Mouse (Mus musculus): Measurements from ENCODE around the gene Tpr. TPM values are rescaled to one million over a fixed set of nuclear protein-coding genes. Genes with fewer than 3 reads are reported as not detected.

Tpr gene
- total RNA-seq (2021), result 100 to 1,000 TPM; 102 to 106 TPM
- long read RNA-seq, experiment 1, full-length matches to known transcripts, result 22 of 63 reads
- long read RNA-seq, experiment 1, partial matches to known transcripts, result 38 of 63 reads
- long read RNA-seq, experiment 1, other reads (novel, unspliced or antisense), result 3 of 63 reads
- long read RNA-seq, experiment 2, full-length matches to known transcripts, result 36 of 101 reads
- long read RNA-seq, experiment 2, partial matches to known transcripts, result 56 of 101 reads
- long read RNA-seq, experiment 2, other reads (novel, unspliced or antisense), result 9 of 101 reads

DNA sequence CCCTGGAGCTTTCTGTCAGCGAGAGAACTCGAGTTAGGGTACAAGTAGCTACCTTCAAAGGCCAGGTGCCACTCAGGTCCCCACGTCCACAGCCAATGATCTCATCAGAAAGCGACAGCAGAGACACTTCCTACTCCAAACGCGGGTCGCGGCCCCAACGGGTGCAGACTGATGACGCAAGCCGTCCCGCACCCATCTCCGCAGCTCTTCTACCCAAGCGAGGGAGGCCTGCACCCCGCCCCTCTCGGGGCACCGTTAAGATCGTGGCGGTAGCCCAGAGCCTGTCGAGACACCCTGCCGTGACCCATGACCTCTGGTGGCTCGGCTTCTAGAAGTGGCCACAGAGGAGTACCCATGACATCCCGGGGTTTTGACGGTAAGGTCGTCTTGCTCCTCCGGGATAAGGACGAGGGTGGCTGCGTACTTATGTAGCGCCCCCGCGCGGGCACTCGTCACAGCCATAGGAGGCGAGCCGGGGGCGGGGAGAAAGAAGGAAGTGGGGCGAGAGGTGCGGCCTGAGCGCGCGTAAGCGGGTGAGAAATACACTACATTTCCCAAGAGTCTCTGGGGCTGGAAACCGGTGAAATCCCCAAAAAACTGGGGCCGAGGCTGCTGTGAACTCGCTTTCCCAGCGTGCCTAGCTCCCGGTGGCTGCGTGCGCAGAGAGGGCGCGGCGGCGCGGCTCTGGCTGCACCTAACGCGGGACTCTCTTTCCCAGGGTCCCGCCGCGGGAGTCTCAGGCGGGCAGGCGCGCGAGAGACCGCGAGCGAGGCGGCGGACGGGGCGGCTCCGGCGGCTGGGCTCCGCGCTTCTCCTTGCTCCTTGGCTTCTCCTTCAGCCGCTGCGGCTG lies at the start of gene Tpr, which contains the start of gene Odr4:
TSS of gene Tpr (plus strand) at position 201 of the 850 bp plus-strand sequence.
TSS of gene Odr4 (minus strand) at position 443 of the 850 bp plus-strand sequence.
- intact Hi-C loops (cut with DNase I), result no loop called here
- Histone ChIP-seq H3K27ac (peak within 1 kb of the TSS; percentile 99), H3K4me3 (peak within 1 kb of the TSS; percentile 96)
- peak; percentile 99 for DNase-seq
- peak; percentile 86 for TF ChIP-seq CTCF (IDR thresholded peaks at IDR 0.05)

DNA sequence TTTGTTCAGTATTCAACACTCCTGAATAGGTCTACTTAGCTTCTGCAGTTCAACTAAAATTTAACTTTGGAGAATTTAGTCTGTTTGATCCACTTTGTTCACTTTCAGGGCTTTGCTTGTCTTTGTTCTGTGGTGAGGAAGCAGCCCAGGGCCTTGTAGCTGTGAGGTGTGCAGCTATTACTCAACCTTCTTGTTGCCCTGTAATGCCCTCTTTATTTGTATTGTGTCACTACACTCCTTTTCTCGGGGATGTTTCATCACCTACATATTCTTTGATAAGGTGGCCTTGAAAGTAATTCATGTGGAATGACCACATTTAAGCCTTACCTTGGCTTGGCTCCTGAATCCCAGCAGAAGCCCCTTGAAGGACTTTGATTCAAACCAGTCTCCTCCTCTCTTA lies 31.8 kb upstream of the Tpr start:
- H3K4me3 ChIP-seq, result no peak overlapping the region
- TF ChIP-seq CTCF (IDR thresholded peaks at IDR 0.05), result no peak
- DNase-seq, result no peak
- no peak overlapping the region for H3K27ac ChIP-seq
- intact Hi-C loops (cut with DNase I), result no loop called here

DNA sequence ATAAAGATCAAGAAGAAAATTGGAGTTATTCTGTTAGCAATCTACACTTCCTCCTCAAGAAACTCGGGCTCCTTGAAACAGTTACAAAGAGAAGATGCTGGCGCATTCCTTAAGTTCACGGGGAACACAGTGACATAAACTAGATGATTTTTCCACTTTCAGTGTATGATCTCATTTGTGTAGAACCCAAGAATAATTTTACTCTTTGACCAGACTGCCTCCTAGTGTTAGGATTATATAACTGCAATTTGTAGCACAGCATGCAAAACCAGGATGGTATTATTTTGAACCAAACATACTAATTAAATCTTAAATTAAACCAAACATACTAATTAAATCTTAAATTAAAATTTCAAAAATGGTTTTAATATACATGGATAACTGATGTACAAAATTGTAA lies 19.7 kb upstream of the Tpr start:
- Histone ChIP-seq H3K4me3 (no peak overlapping the region), H3K27ac (no peak overlapping the region)
- intact Hi-C loops (cut with DNase I), result no loop called here
- no peak for DNase-seq
- TF ChIP-seq CTCF (IDR thresholded peaks at IDR 0.05), result peak; percentile 58

DNA sequence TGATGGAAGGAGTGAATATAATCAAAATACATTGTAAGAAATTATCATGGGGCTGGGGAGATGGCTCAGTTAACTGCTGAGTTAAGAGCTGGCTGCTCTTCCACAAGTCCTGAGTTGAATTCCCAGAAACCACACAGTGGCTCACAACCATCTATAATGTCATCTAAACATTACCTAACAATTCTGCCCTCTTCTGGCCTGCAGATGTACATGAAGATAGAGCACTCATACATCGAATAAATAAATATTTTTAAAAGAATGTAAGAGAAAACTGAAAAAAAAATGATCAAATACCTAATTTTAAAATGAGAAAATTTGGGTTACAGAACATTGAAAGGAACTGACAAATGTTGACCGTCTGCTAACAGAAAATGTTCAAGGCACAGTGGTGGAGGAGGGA lies 18.4 kb upstream of the Tpr start:
- Histone ChIP-seq H3K4me3 (no peak overlapping the region), H3K27ac (no peak overlapping the region)
- no peak for DNase-seq
- intact Hi-C loops (cut with DNase I), result no loop called here
- TF ChIP-seq CTCF (IDR thresholded peaks at IDR 0.05), result no peak

DNA sequence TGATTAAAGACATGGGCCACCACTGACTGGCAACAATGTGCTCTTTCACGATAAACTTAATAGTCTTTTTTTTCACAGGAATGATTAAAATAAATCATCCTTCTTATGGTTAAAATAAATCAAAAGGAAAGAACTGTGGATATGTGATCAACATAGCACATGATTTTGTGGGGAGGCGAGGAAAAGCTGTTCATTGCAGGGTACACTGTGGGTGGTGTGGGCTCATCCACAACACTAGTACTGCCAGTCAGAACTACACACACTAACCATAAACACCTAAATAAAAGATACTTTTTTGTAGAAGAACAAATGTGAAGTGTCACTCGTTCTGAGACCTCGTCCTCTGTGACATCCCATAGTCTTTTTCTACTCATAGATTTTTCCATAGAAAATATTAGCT lies 8.5 kb upstream of the Tpr start:
- H3K4me3 ChIP-seq, result no peak overlapping the region
- intact Hi-C loops (cut with DNase I), result no loop called here
- H3K27ac ChIP-seq, result no peak overlapping the region
- TF ChIP-seq CTCF (IDR thresholded peaks at IDR 0.05), result no peak
- no peak for DNase-seq

DNA sequence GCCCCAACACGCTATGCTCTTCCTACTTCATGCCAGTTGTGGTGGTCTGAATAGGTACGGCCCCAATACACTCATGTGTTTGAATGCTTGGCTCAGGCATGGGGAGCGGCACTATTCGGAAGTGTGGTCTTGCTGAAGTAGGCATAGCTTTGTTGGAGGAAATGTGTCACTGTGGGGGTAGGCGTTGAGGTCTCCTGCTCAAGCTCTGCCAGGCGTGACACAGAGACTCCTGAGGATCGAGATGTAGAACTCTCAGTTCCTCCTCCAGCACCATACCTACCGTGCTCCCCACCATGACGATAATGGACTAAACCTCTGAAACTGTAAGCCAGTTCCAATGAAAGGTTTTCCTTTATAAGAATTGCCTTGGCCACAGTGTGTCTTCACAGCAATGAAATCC lies 5.1 kb upstream of the Tpr start:
- intact Hi-C loops (cut with DNase I), result loop anchor here (5.0 kb wide), 1 partner anchor 35 kb away; no protein-coding TSS in a partner anchor
- TF ChIP-seq CTCF (IDR thresholded peaks at IDR 0.05), result no peak
- H3K27ac ChIP-seq, result no peak overlapping the region
- H3K4me3 ChIP-seq, result no peak overlapping the region
- DNase-seq, result no peak

DNA sequence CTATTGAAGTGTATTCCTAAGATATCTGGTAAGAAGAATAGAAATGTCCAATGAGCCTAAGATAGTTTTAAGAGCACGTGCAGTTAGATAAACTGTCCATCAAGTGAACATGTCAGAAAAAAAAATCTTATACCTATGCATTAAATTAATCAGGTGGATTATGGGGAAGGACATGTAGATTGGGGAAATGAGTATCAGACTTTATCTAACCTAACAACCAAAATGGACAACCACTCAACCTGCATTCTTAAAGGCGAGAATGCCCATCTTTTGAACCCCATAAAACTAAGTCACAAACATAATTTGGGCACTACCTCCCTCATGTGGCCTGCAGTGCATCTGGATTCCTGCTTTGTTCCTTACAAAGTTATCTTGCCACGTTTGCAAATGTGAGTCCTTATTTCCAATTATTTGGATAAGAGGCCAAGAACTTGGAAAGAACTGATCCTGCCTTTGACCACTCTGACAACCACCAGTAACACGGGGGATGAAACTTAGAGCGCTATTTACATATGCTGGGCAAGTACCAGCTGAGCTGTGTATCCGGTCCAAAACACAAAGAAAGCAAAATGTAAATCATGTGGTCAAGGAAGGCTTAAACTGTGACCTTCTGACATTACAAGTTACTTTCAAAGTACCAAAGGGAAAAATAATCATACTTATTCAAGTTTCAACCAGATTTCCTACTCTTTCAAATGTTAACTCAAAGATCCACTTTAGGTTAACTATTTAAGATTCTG lies 3.1 kb upstream of the Tpr start:
- intact Hi-C loops (cut with DNase I), result loop anchor here (5.0 kb wide), 1 partner anchor 33 kb away; no protein-coding TSS in a partner anchor
- no peak for TF ChIP-seq CTCF (IDR thresholded peaks at IDR 0.05)
- Histone ChIP-seq H3K27ac (no peak overlapping the region), H3K4me3 (no peak overlapping the region)
- DNase-seq, result no peak

DNA sequence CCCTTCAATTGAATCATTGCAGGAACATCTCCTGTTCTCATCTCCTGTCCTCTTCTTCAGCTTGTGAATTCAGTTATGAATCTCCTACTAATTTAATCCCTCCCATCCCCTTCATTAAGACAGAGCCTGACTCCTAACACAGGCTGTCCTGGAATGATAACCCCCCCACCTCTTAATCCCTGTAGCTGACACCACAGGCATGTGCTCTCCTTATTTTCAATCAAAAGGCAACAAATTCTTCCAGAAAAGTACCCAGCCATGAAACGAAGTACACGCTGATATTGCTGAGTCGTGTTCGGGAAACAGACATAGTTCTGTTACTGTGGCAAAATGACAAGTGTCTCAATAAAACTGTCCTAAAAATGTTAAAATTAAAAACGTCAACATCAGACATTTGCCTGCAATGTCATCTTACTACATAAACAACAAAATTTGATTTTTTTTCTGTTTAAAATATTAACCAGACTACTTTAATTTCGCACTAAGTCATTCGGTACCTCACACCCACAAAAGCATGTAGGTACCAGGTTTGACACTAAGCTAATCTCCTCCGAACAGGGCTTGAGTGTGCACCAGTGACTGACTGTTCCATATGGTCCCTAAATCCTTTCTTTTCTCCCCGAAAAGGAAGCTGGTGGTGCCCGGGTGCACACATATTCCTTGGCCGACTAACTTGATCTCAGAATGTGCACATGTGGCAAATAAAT lies 554 bp upstream of the Tpr start:
- H3K27ac ChIP-seq, result peak overlapping the region; percentile 99
- no peak for TF ChIP-seq CTCF (IDR thresholded peaks at IDR 0.05)
- DNase-seq, result no peak
- intact Hi-C loops (cut with DNase I), result no loop called here
- H3K4me3 ChIP-seq, result peak overlapping the region; percentile 96

DNA sequence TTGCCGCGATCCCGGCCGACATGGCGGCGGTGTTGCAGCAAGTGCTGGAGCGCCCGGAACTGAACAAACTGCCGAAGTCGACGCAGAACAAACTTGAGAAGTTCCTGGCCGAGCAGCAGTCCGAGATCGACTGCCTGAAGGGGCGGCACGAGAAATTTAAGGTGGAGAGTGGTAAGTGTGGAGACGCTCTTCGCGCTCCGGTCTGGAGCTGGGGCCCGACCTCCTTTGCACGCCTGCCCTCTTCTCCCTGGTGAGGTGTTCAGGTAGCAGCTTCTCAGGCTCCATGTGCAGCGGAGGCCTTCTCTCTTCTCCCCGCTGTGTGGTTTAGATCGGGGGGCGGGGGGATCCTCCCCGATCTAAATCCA lies 832 bp downstream of the Tpr start:
- intact Hi-C loops (cut with DNase I), result no loop called here
- Histone ChIP-seq H3K27ac (peak overlapping the region; percentile 99), H3K4me3 (peak overlapping the region; percentile 96)
- no peak for DNase-seq
- TF ChIP-seq CTCF (IDR thresholded peaks at IDR 0.05), result no peak

DNA sequence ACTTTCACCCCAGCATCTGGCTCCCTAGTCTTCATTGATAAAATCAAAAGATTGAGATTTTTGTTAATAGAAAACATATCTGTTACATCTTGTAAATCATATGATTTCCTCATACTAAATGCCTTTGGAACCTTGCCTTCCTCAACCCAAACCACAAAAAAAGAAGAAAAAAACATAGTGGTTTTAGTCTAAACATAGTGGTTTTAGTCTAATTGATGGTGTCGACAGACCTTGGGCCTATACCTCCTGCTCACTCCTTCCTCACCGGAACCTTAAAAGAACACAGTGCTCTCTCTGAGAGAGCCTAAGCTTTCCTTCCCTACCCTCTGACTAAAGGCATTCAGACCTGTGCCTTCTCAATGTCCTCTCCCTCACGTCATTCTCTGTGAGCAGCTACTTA lies 3.4 kb downstream of the Tpr start:
- Histone ChIP-seq H3K27ac (no peak overlapping the region), H3K4me3 (no peak overlapping the region)
- DNase-seq, result no peak
- intact Hi-C loops (cut with DNase I), result no loop called here
- no peak for TF ChIP-seq CTCF (IDR thresholded peaks at IDR 0.05)

DNA sequence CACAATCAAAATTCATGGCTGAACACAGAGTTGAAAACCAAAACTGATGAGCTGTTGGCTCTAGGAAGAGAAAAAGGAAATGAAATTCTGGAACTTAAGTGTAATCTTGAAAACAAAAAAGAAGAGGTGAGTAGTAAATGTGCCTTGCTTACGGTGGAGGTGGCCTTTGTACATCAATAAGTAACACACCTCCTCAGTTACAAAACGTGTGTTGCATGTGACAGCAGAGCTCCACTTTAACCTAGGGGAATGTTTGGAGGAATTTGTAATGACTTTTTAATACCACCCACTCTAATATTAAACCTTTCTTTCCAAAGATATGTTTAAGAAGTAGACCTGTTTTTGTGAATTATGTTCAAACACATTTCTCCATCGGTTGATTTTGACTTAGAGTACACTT lies 11.3 kb downstream of the Tpr start:
- Histone ChIP-seq H3K27ac (no peak overlapping the region), H3K4me3 (no peak overlapping the region)
- no peak for DNase-seq
- no peak for TF ChIP-seq CTCF (IDR thresholded peaks at IDR 0.05)
- intact Hi-C loops (cut with DNase I), result no loop called here

DNA sequence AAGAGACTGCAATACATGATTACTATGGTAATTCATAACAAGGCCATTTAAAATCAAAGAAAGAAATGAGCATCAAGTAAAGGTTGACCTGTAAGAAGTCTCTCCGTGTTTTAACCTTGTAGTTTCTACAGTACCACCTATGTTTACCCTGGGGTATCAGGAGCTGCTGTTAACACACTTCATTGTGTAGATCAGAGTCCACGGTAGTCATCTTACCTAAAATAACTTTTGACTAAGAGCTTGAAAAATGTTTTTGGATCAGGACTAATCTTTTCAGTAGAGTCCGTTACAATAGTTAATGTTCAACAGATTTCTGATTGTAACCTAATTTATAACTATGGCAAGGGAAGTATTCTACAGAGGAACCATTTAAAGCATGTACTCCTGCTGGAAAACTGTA lies 11.9 kb downstream of the Tpr start:
- no peak overlapping the region for H3K4me3 ChIP-seq
- no peak for TF ChIP-seq CTCF (IDR thresholded peaks at IDR 0.05)
- intact Hi-C loops (cut with DNase I), result no loop called here
- DNase-seq, result no peak
- no peak overlapping the region for H3K27ac ChIP-seq
